Mouse (Mus musculus) frontal cortex, adult 2 months (tissue): Measurements from ENCODE around the gene Olfr672. TPM values are rescaled to one million over a fixed set of nuclear protein-coding genes. Genes with fewer than 3 reads are reported as not detected.
"Not testable (repeated sequence)": the region's sequence is repeated elsewhere in the genome, so short reads cannot be mapped to it uniquely, and the experiment has no call there.

Source experiments
- DNase-seq, 2 experiments: peaks; one replicate each; pipeline ENCODE4 v3.0.0; 2022; ENCODE audit warnings: low spot score in 1 of 2; ENCODE audit errors: extremely low spot score in 1 of 2
- polyA plus RNA-seq: library from polyadenylated mRNA; depleted of rRNA; stranded (reverse); fragments of >200 nt; gene quantifications from 2 replicates; pipeline ENCODE4 v1.2.3, GENCODE M21; 2012; rRNA removed

The Olfr672 gene
- polyA plus RNA-seq = not detected in 2 replicates

- DNase-seq = no peak
These were observed at the start of gene Olfr672 for GRCm38 (mm10) chr7:105001929-105002328. Gene Olfr672 (minus strand): TSS chr7:105002029.

- not testable (repeated sequence) for DNase-seq
These were observed 32.0 kb upstream of the Olfr672 start for GRCm38 (mm10) chr7:105033836-105034235.

GRCm38 (mm10) chr7:105032398-105032797 lies 30.6 kb upstream of the Olfr672 start, which contains the start of gene Olfr676:
Gene Olfr676 (plus strand): TSS chr7:105032698.
- no peak for DNase-seq

- DNase-seq = no peak
These were observed 26.5 kb upstream of the Olfr672 start, which contains the start of gene Olfr675 for GRCm38 (mm10) chr7:105028360-105028759. Gene Olfr675 (minus strand): TSS chr7:105028460.

- DNase-seq = peak in 1 of 2 experiments; percentile 2
These were observed 20.7 kb upstream of the Olfr672 start for GRCm38 (mm10) chr7:105022530-105022929.

- DNase-seq = no peak
These were observed 22.8 kb downstream of the Olfr672 start, which contains the start of gene Olfr671 for GRCm38 (mm10) chr7:104979026-104979425. Gene Olfr671 (minus strand): TSS chr7:104979126.

- not testable (repeated sequence) for DNase-seq
These were observed 29.3 kb downstream of the Olfr672 start for GRCm38 (mm10) chr7:104972507-104972906.

- DNase-seq = no peak
These were observed 39.3 kb downstream of the Olfr672 start, which contains the start of gene Olfr670 for GRCm38 (mm10) chr7:104962520-104962919. Gene Olfr670 (minus strand): TSS chr7:104962620.

- DNase-seq = not testable (repeated sequence)
These were observed 51.6 kb downstream of the Olfr672 start for GRCm38 (mm10) chr7:104950234-104950633.

Other genes with a start within 250 kb of the Olfr672 start
- gene Usp17le, start 224.6 kb downstream of the Olfr672 start, polyA plus RNA-seq = not detected in 2 replicates
- gene Usp17lb, start 159.4 kb downstream of the Olfr672 start, polyA plus RNA-seq = not detected in 2 replicates
- not detected in 2 replicates for gene Usp17la, start 145.0 kb downstream of the Olfr672 start, polyA plus RNA-seq
- not detected in 2 replicates for gene Olfr665, start 124.0 kb downstream of the Olfr672 start, polyA plus RNA-seq
- gene Olfr666, start 106.1 kb downstream of the Olfr672 start, polyA plus RNA-seq = not detected in 2 replicates
- not detected in 2 replicates for gene Olfr667, start 80.5 kb downstream of the Olfr672 start, polyA plus RNA-seq
- not detected in 2 replicates for gene Olfr668, start 74.0 kb downstream of the Olfr672 start, polyA plus RNA-seq
- 0.23 TPM in 1 of 2 replicates, not detected in the other for gene Olfr669, start 67.8 kb downstream of the Olfr672 start, polyA plus RNA-seq
- gene Olfr670, start 39.4 kb downstream of the Olfr672 start, polyA plus RNA-seq = not detected in 2 replicates
- not detected in 2 replicates for gene Olfr671, start 22.9 kb downstream of the Olfr672 start, polyA plus RNA-seq
- not detected in 2 replicates for gene Olfr675, start 26.4 kb upstream of the Olfr672 start, polyA plus RNA-seq
- 0.19 TPM in 1 of 2 replicates, not detected in the other for gene Olfr676, start 30.7 kb upstream of the Olfr672 start, polyA plus RNA-seq
- not detected in 2 replicates for gene Olfr677, start 49.3 kb upstream of the Olfr672 start, polyA plus RNA-seq
- gene Olfr678, start 62.4 kb upstream of the Olfr672 start, polyA plus RNA-seq = not detected in 2 replicates
- gene Olfr679, start 79.2 kb upstream of the Olfr672 start, polyA plus RNA-seq = not detected in 2 replicates
- gene Olfr680-ps1, start 90.8 kb upstream of the Olfr672 start, polyA plus RNA-seq = not detected in 2 replicates
- 0.19 TPM in 1 of 2 replicates, not detected in the other for gene Olfr681, start 114.8 kb upstream of the Olfr672 start, polyA plus RNA-seq
- gene Olfr683, start 145.0 kb upstream of the Olfr672 start, polyA plus RNA-seq = 0.15 TPM in 1 of 2 replicates, not detected in the other
- gene Olfr684, start 161.6 kb upstream of the Olfr672 start, polyA plus RNA-seq = 0.11 TPM in 1 of 2 replicates, not detected in the other
- 0.06 TPM in 1 of 2 replicates, not detected in the other for gene Olfr685, start 184.0 kb upstream of the Olfr672 start, polyA plus RNA-seq
- 0.04 TPM in 1 of 2 replicates, not detected in the other for gene Olfr686, start 205.5 kb upstream of the Olfr672 start, polyA plus RNA-seq